Mouse (Mus musculus): ENCODE measurements around the gene Naxd. TPM values are rescaled to one million over a fixed set of nuclear protein-coding genes. Genes with fewer than 3 reads are reported as not detected.

The Naxd gene
- polyA plus RNA-seq, 1 experiment from 2014 or later, result 130 TPM

GRCm38 (mm10) chr8:11560220-11560619, 62.9 kb downstream of the Naxd start:
- Histone ChIP-seq H3K4me1 (ENCODE audit: control insufficient read depth, insufficient read depth, low read length) (peaks cover 8% of the 10 kb centered on the region), H3K27ac (replicated peaks; ENCODE audit: low read depth, low read length) (no peak overlapping the region), H3K27me3 (ENCODE audit: control insufficient read depth, insufficient read depth, low read length) (no peaks in the 10 kb centered on the region), H3K4me3 (replicated peaks; ENCODE audit: low read depth, low read length) (no peak overlapping the region), H3K4me2 (ENCODE audit: low read length) (no peak overlapping the region), H3K9ac (replicated peaks; ENCODE audit: low read length) (no peak overlapping the region), H3K9me3 (ENCODE audit: control insufficient read depth, low read length) (no peaks in the 10 kb centered on the region), H3K36me3 (ENCODE audit: control insufficient read depth, insufficient read depth, low read length) (peaks cover 32% of the 10 kb centered on the region)
- WGBS, result 81% methylated on average over 9 of the region's 9 CpGs
- DNase-seq, result no peak
- ATAC-seq (ENCODE audit: low FRiP score, low TSS enrichment), result no peak

DNA sequence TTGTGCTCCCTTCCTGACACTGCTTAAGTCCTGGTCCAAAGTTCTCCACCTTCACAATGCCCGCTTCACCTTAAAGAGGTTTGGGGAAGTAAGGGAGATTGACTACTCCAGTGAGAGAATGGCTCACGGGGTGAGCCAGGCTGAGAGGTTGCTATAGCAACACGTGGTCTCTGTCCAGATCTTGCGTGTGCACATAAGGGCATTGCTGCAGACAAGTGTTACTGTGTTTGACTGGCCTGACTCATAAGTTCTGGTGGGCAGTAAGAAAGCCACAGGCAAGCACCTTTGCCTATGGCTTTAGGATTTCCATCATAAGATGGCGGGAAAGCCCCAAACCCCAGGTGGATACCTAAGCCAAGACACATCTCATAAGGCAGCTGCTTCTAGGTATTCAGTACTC, 66.9 kb downstream of the Naxd start:
- no peak overlapping the region for H3K27ac ChIP-seq (replicated peaks; ENCODE audit: low read depth, low read length)
- H3K36me3 ChIP-seq (ENCODE audit: control insufficient read depth, insufficient read depth, low read length), result peaks cover 54% of the 10 kb centered on the region
- no peak overlapping the region for H3K4me3 ChIP-seq (replicated peaks; ENCODE audit: low read depth, low read length)
- no peaks in the 10 kb centered on the region for H3K9me3 ChIP-seq (ENCODE audit: control insufficient read depth, low read length)
- peaks cover 2% of the 10 kb centered on the region; the same call in 1 of the 2 replicates for H3K4me1 ChIP-seq (ENCODE audit: control insufficient read depth, insufficient read depth, low read length)
- no peak overlapping the region for H3K9ac ChIP-seq (replicated peaks; ENCODE audit: low read length)
- no peaks in the 10 kb centered on the region for H3K27me3 ChIP-seq (ENCODE audit: control insufficient read depth, insufficient read depth, low read length)
- DNase-seq, result no peak
- no peak overlapping the region for H3K4me2 ChIP-seq (ENCODE audit: low read length)
- ATAC-seq (ENCODE audit: low FRiP score, low TSS enrichment), result no peak
- WGBS, result 83% methylated on average over 5 of the region's 5 CpGs

Other genes starting within 250 kb of the Naxd start
- 15.0 and 40.7 TPM in 2 replicates for gene Col4a2, start 184.7 kb upstream of the Naxd start, polyA plus RNA-seq (2014; fragmentation: Nextera tagmentation; extraction: Ambion mirVana)
- 38.1 and 123 TPM in 2 replicates for gene Col4a1, start 184.7 kb upstream of the Naxd start, polyA plus RNA-seq (2014; fragmentation: Nextera tagmentation; extraction: Ambion mirVana)
- gene Rab20, start 18.8 kb upstream of the Naxd start, polyA plus RNA-seq (2014; fragmentation: Nextera tagmentation; extraction: Ambion mirVana), result 0.25 and 0.31 TPM in 2 replicates
- 22.8 and 25.5 TPM in 2 replicates for gene Cars2, start 53.3 kb downstream of the Naxd start, polyA plus RNA-seq (2014; fragmentation: Nextera tagmentation; extraction: Ambion mirVana)
- gene Ing1, start 58.1 kb downstream of the Naxd start, polyA plus RNA-seq (2014; fragmentation: Nextera tagmentation; extraction: Ambion mirVana), result 44.2 and 44.7 TPM in 2 replicates
- 94.4 and 99.8 TPM in 2 replicates for gene Ankrd10, start 138.3 kb downstream of the Naxd start, polyA plus RNA-seq (2014; fragmentation: Nextera tagmentation; extraction: Ambion mirVana)
- gene 1700016D06Rik, start 203.6 kb downstream of the Naxd start, polyA plus RNA-seq (2014; fragmentation: Nextera tagmentation; extraction: Ambion mirVana), result not detected in 2 replicates
- 78.3 and 84.0 TPM in 2 replicates for gene Arhgef7, start 230.2 kb downstream of the Naxd start, polyA plus RNA-seq (2014; fragmentation: Nextera tagmentation; extraction: Ambion mirVana)